Mouse (Mus musculus): ENCODE results near the gene Gm1110. TPM values are rescaled to one million over a fixed set of nuclear protein-coding genes. Genes with fewer than 3 reads are reported as not detected.
"Not testable (repeated sequence)": the region's sequence is repeated elsewhere in the genome, so short reads cannot be mapped to it uniquely, and the experiment has no call there.

Gene Gm1110
- total RNA-seq (2021): not detected in 2 replicates
- long read RNA-seq, experiment 1: 0 reads
- long read RNA-seq, experiment 2: 0 reads

- no peak for DNase-seq
These were observed at the start of gene Gm1110 for GRCm38 (mm10) chr9:26922909-26923526. Gene Gm1110, minus strand, starts transcription at chr9:26923111.

- DNase-seq: no peak
These were observed 24.9 kb upstream of the Gm1110 start for GRCm38 (mm10) chr9:26947790-26948189.

GRCm38 (mm10) chr9:26924146-26924545 is 1.2 kb upstream of the Gm1110 start:
- peak; percentile 65 for DNase-seq

GRCm38 (mm10) chr9:26919778-26920177 is 3.1 kb downstream of the Gm1110 start:
- DNase-seq: no peak

GRCm38 (mm10) chr9:26913150-26913549 is 9.8 kb downstream of the Gm1110 start:
- no peak for DNase-seq

GRCm38 (mm10) chr9:26911251-26911650 is 11.7 kb downstream of the Gm1110 start:
- no peak for DNase-seq

GRCm38 (mm10) chr9:26869856-26870255 is 53.1 kb downstream of the Gm1110 start:
- not testable (repeated sequence) for DNase-seq

GRCm38 (mm10) chr9:26860751-26861150 is 62.2 kb downstream of the Gm1110 start, which contains the start of gene Glb1l3:
Gene Glb1l3, minus strand, starts transcription at chr9:26860890.
- peak; percentile 47 for DNase-seq

- no peak for DNase-seq
These were observed 91.8 kb downstream of the Gm1110 start for GRCm38 (mm10) chr9:26831089-26831488.

Other genes starting within 250 kb of the Gm1110 start
- 0.67 and 1.2 TPM in 2 replicates for gene B3gat1, start 189.4 kb downstream of the Gm1110 start, total RNA-seq (2021)
- 9.6 and 10.5 TPM in 2 replicates for gene Glb1l2, start 116.6 kb downstream of the Gm1110 start, total RNA-seq (2021)
- gene Glb1l3, start 62.2 kb downstream of the Gm1110 start, total RNA-seq (2021): 1.1 and 1.9 TPM in 2 replicates
- 75.8 and 76.9 TPM in 2 replicates for gene Acad8, start 76.5 kb upstream of the Gm1110 start, total RNA-seq (2021)
- 40.3 and 42.8 TPM in 2 replicates for gene Thyn1, start 76.6 kb upstream of the Gm1110 start, total RNA-seq (2021)
- gene Vps26b, start 107.0 kb upstream of the Gm1110 start, total RNA-seq (2021): 33.5 and 37.9 TPM in 2 replicates
- 20.2 and 22.2 TPM in 2 replicates for gene Ncapd3, start 107.1 kb upstream of the Gm1110 start, total RNA-seq (2021)
- 30.9 and 38.4 TPM in 2 replicates for gene Jam3, start 232.3 kb upstream of the Gm1110 start, total RNA-seq (2021)

All from adrenal gland, postnatal 14 days (tissue).